Mouse (Mus musculus) spleen, adult 2 months (tissue): ENCODE results near the gene Lmbr1l.

Experiments used
- CTCF ChIP-seq: fragments of 200-500 bp; IDR thresholded peaks from 2 replicates; pipeline ENCODE4 v1.5.1; 2011; ENCODE audit warnings: mild to moderate bottlenecking, inconsistent platforms; ENCODE audit not compliant: insufficient read depth, insufficient read length, insufficient replicate concordance; ENCODE audit errors: extremely low read depth
- POLR2A ChIP-seq: fragments of 200-500 bp; IDR thresholded peaks from 2 replicates; pipeline ENCODE4 v1.6.1; 2011; ENCODE audit warnings: low read depth, low read length, inconsistent platforms

DNA sequence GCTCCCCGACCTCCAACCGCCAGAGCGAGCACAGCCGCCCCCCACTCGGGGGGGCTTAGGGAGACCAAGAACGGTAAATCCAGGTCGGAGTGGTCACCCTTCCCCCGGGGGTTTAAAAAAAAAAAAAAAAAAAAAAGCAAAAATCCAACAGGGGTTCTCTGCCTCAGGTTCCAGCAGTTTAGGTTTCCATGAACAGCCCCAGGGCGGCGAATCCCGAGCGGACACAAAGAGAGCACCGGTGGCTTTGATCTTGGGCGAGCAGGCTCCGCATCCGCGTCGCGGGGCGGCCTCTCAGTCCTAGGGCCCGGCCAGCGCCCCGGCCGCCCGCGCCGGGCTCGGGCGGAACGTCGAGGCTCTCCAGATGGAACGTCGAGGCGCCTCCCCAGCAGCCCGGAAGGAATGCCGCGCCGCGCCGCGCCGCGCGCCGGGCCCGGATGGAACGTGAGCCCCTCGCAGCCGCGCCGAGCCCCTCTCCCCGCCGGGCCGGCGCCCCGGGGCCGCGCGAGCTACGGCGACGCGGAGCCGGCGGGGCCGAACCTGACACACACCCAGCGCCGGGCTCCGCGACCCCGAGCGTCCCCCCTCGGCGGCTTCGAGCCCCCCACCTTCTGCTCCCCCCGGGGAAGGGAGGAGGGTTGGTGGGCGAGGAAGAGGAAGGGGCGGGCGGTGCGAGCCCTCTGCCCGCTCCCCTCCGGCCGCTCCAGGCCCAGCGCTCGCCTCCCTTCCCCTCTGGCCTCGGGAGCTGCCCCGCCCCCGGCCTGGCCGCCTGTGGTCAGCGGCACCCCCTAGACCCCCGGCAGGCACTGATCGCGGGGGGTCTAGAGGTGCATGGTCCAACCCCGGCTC, 46.7 kb downstream of the Lmbr1l start, which contains the start of gene Kmt2d:
- TF ChIP-seq POLR2A (no peak), CTCF (no peak)
